Mouse (Mus musculus): Measurements from ENCODE around the gene Erc2.

DNA sequence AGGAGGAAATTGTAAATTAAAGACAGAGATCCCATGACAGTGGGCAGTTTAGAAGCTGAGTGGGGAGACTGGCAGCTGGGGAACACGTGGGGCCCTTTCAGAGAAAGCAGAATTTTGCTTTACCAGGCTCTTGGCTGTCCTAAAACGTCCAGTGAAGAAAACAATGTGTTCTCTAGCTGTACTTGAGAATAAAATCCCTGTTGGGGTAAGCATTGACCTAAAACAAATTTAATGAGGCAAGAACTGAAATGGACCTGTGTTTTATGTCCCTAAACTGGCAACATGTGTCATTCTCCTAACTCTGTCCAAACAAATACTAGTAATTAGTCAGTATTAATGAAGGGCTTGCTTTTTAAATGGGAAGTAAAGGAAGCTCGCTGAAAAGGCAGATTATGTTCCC lies 617.9 kb downstream of the Erc2 start:
- TF ChIP-seq POLR2A (IDR thresholded peaks at IDR 0.05; ENCODE audit: extremely low read depth, insufficient read depth, low read length) (no peak), CTCF (IDR thresholded peaks at IDR 0.05; ENCODE audit: low read depth, low read length) (no peak)
